20 mouse cellular contexts compared by ENCODE assay signal in genomic region chr11:35947944-35948343, GRCm38 (mm10). TPM values are rescaled to one million over a fixed set of nuclear protein-coding genes. Genes with fewer than 3 reads are reported as not detected.
DNase-seq lines count a peak whose midpoint lies in the region; ATAC-seq lines count a peak whose summit lies in the region.
"Had no signal": no experiment of that assay in that cellular context is flagged by ENCODE, and none has a peak within 500 bp of the region (broad histone marks: within the 10 kb centered on the region; RNA-seq: fewer than 3 reads in every experiment).

No protein-coding gene starts in this region.

- 0 out of 2 replicates have a peak, but pooled peaks cover 4% of the 10 kb centered on the region for H3K36me3 ChIP-seq in forebrain, embryonic 10.5 days (replicated peaks)
- no peaks in the 10 kb centered on the region for H3K36me3 ChIP-seq in forebrain, embryonic 15.5 days
- no peaks in the 10 kb centered on the region for H3K36me3 ChIP-seq in intestine, embryonic 16.5 days (ENCODE audit: control insufficient read depth, insufficient read depth, low read length)
- H3K36me3 ChIP-seq in intestine, embryonic 15.5 days, result no peaks in the 10 kb centered on the region
- no peaks in the 10 kb centered on the region for H3K36me3 ChIP-seq in lung, embryonic 15.5 days
- no peaks in the 10 kb centered on the region for H3K36me3 ChIP-seq in embryonic facial prominence, embryonic 10.5 days (replicated peaks)
- H3K36me3 ChIP-seq: embryonic facial prominence, embryonic 12.5 days had no signal

- no peak overlapping the region for H3K4me3 ChIP-seq in forebrain, embryonic 10.5 days
- no peak overlapping the region for H3K4me3 ChIP-seq in forebrain, embryonic 15.5 days
- H3K4me3 ChIP-seq in intestine, embryonic 16.5 days (ENCODE audit: low read length), result no peak overlapping the region
- H3K4me3 ChIP-seq in intestine, embryonic 15.5 days (replicated peaks), result no peak overlapping the region
- no peak overlapping the region for H3K4me3 ChIP-seq in lung, embryonic 15.5 days
- no peak overlapping the region for H3K4me3 ChIP-seq in embryonic facial prominence, embryonic 10.5 days
- H3K4me3 ChIP-seq: embryonic facial prominence, embryonic 12.5 days; left cerebral cortex, adult 2 months had no signal

- DNase-seq in forebrain, embryonic 10.5 days (ENCODE audit: extremely low spot score, low spot score), result no peak
- no peak for DNase-seq in lung, postnatal 4 days
- DNase-seq in embryonic facial prominence, embryonic 10.5 days (ENCODE audit: low spot score), result no peak
- no peak for DNase-seq in spleen, adult 12 weeks (ENCODE audit: low spot score)
- DNase-seq: adrenal gland, adult 8-10 months; cerebellum, adult 9-10 months; heart, postnatal 4 days; kidney, adult 9 months; left cerebral cortex, postnatal 4 days; liver; retina, postnatal 1 day; right cerebral cortex, postnatal 4 days; thymus, postnatal 14 days had no signal

- H3K9ac ChIP-seq in forebrain, embryonic 15.5 days (replicated peaks), result no peak overlapping the region
- H3K9ac ChIP-seq in intestine, embryonic 16.5 days (ENCODE audit: low read depth, low read length), result no peak overlapping the region
- no peak overlapping the region for H3K9ac ChIP-seq in intestine, embryonic 15.5 days
- no peak overlapping the region for H3K9ac ChIP-seq in lung, embryonic 15.5 days
- H3K9ac ChIP-seq: embryonic facial prominence, embryonic 12.5 days had no signal

- no peaks in the 10 kb centered on the region for H3K27me3 ChIP-seq in forebrain, embryonic 10.5 days (ENCODE audit: poor library complexity, severe bottlenecking)
- H3K27me3 ChIP-seq in forebrain, embryonic 15.5 days, result no peaks in the 10 kb centered on the region
- no peaks in the 10 kb centered on the region for H3K27me3 ChIP-seq in intestine, embryonic 16.5 days (replicated peaks; ENCODE audit: control insufficient read depth, insufficient read depth, low read length)
- H3K27me3 ChIP-seq in intestine, embryonic 15.5 days (replicated peaks), result no peaks in the 10 kb centered on the region
- no peaks in the 10 kb centered on the region for H3K27me3 ChIP-seq in lung, embryonic 15.5 days
- no peaks in the 10 kb centered on the region for H3K27me3 ChIP-seq in embryonic facial prominence, embryonic 10.5 days (replicated peaks; ENCODE audit: low read depth, poor library complexity, severe bottlenecking)
- H3K27me3 ChIP-seq: embryonic facial prominence, embryonic 12.5 days; Patski had no signal

- ATAC-seq in forebrain, embryonic 15.5 days (replicated peaks), result no peak
- no peak for ATAC-seq in intestine, embryonic 16.5 days
- ATAC-seq in intestine, embryonic 15.5 days, result no peak
- ATAC-seq in lung, embryonic 15.5 days (ENCODE audit: borderline replicate concordance, extremely low read depth, low FRiP score, low TSS enrichment), result 0 out of 2 replicates have a peak, but pooled peaks have one; percentile 5

- H3K4me2 ChIP-seq in forebrain, embryonic 15.5 days (replicated peaks), result no peak overlapping the region
- no peak overlapping the region for H3K4me2 ChIP-seq in intestine, embryonic 16.5 days (ENCODE audit: low read depth, low read length)
- H3K4me2 ChIP-seq in intestine, embryonic 15.5 days (replicated peaks), result no peak overlapping the region
- peak overlapping the region; percentile 4; the same call in 1 of the 2 replicates for H3K4me2 ChIP-seq in lung, embryonic 15.5 days
- H3K4me2 ChIP-seq: embryonic facial prominence, embryonic 12.5 days had no signal

- peak overlapping the region; percentile 74 for H3K27ac ChIP-seq in forebrain, embryonic 10.5 days
- H3K27ac ChIP-seq in forebrain, embryonic 15.5 days (replicated peaks), result no peak overlapping the region
- peak overlapping the region; percentile 43; the same call in 1 of the 2 replicates for H3K27ac ChIP-seq in intestine, embryonic 16.5 days (ENCODE audit: low read length)
- no peak overlapping the region for H3K27ac ChIP-seq in intestine, embryonic 15.5 days
- H3K27ac ChIP-seq in lung, embryonic 15.5 days, result peak overlapping the region; percentile 80
- H3K27ac ChIP-seq in embryonic facial prominence, embryonic 10.5 days (replicated peaks), result peak overlapping the region; percentile 41
- H3K27ac ChIP-seq: left cerebral cortex, adult 2 months had no signal

- H3K4me1 ChIP-seq in forebrain, embryonic 10.5 days, result peaks cover 57% of the 10 kb centered on the region
- H3K4me1 ChIP-seq in forebrain, embryonic 15.5 days, result peaks cover 8% of the 10 kb centered on the region
- peaks cover 40% of the 10 kb centered on the region for H3K4me1 ChIP-seq in intestine, embryonic 16.5 days (ENCODE audit: control insufficient read depth, insufficient read depth, low read length)
- peaks cover 38% of the 10 kb centered on the region for H3K4me1 ChIP-seq in intestine, embryonic 15.5 days (replicated peaks)
- H3K4me1 ChIP-seq in lung, embryonic 15.5 days, result peaks cover 45% of the 10 kb centered on the region
- peaks cover 53% of the 10 kb centered on the region for H3K4me1 ChIP-seq in embryonic facial prominence, embryonic 10.5 days

- WGBS in forebrain, embryonic 10.5 days, result 85% methylated on average over 9 of the region's 9 CpGs
- WGBS in forebrain, embryonic 15.5 days, result 83% methylated on average over 9 of the region's 9 CpGs
- WGBS in intestine, embryonic 16.5 days, result 72% methylated on average over 9 of the region's 9 CpGs
- 79% methylated on average over 9 of the region's 9 CpGs for WGBS in intestine, embryonic 15.5 days
- 51% methylated on average over 9 of the region's 9 CpGs for WGBS in lung, embryonic 15.5 days
- WGBS in embryonic facial prominence, embryonic 10.5 days, result 84% methylated on average over 9 of the region's 9 CpGs

- H3K9me3 ChIP-seq in forebrain, embryonic 10.5 days, result no peaks in the 10 kb centered on the region
- H3K9me3 ChIP-seq in forebrain, embryonic 15.5 days, result no peaks in the 10 kb centered on the region
- H3K9me3 ChIP-seq in intestine, embryonic 16.5 days (ENCODE audit: control insufficient read depth, low read length), result no peaks in the 10 kb centered on the region
- H3K9me3 ChIP-seq in intestine, embryonic 15.5 days, result no peaks in the 10 kb centered on the region
- no peaks in the 10 kb centered on the region for H3K9me3 ChIP-seq in lung, embryonic 15.5 days
- H3K9me3 ChIP-seq in embryonic facial prominence, embryonic 10.5 days, result no peaks in the 10 kb centered on the region

RNA-seq across cellular contexts. Expression of gene Wwc1, which starts 32.4 kb away (rescaled TPM):
- 4.2 and 4.9 TPM in 2 replicates for polyA plus RNA-seq in forebrain, embryonic 10.5 days (2016; fragmentation: Nextera tagmentation; extraction: Ambion mirVana)
- 15.6 and 22.2 TPM in 2 replicates for polyA plus RNA-seq in forebrain, embryonic 15.5 days (2015; fragmentation: Nextera tagmentation; extraction: Ambion mirVana)
- 8.5 and 9.0 TPM in 2 replicates for polyA plus RNA-seq in intestine, embryonic 16.5 days (2015; fragmentation: Nextera tagmentation; extraction: Ambion mirVana)
- polyA plus RNA-seq in intestine, embryonic 15.5 days (2015; fragmentation: Nextera tagmentation; extraction: Ambion mirVana), result 14.0 and 14.1 TPM in 2 replicates
- 16.2 and 16.7 TPM in 2 replicates for polyA plus RNA-seq in lung, embryonic 15.5 days (2015; fragmentation: Nextera tagmentation; extraction: Ambion mirVana)
- 4.2 and 4.4 TPM in 2 replicates for polyA plus RNA-seq in embryonic facial prominence, embryonic 10.5 days (2016; fragmentation: Nextera tagmentation; extraction: Ambion mirVana)

Comparison
In these comparisons a context has a peak if more than half of its experiments do, and no peak if none do; other contexts are left out.
1. H3K27ac ChIP-seq: peak in forebrain, embryonic 10.5 days (single experiment), intestine, embryonic 16.5 days (single experiment), lung, embryonic 15.5 days (single experiment) and embryonic facial prominence, embryonic 10.5 days (single experiment); none in forebrain, embryonic 15.5 days (single experiment) and intestine, embryonic 15.5 days (single experiment).